Mouse (Mus musculus) layer of hippocampus, adult 2 months (tissue): ENCODE measurements around the gene Spint2. TPM values are rescaled to one million over a fixed set of nuclear protein-coding genes. Genes with fewer than 3 reads are reported as not detected.
"Not testable (repeated sequence)": the region's sequence is repeated elsewhere in the genome, so short reads cannot be mapped to it uniquely, and the experiment has no call there.

Source experiments
- DNase-seq, 2 experiments: peaks; one replicate each; pipeline ENCODE4 v3.0.0; 2022; ENCODE audit warnings: low spot score in 2 of 2
- H3K27ac ChIP-seq: fragments of 200-600 bp; 2 replicates; pipeline ENCODE4 v1.8.1; 2022
- H3K4me3 ChIP-seq: fragments of 200-600 bp; 2 replicates; pipeline ENCODE4 v1.8.1; 2022; ENCODE audit warnings: mild to moderate bottlenecking
- CTCF ChIP-seq: fragments of 200-600 bp; conservative IDR thresholded peaks from 2 replicates; pipeline ENCODE4 v1.8.1; 2022; ENCODE audit warnings: antibody characterized with exemption, mild to moderate bottlenecking, moderate library complexity
- total RNA-seq, 2 experiments: library from RNA; stranded (reverse); gene quantifications; 2 replicates each; pipeline ENCODE4 v1.2.3; 2021

Spint2 gene
- total RNA-seq, 2 experiments from 2014 or later: 18.3 to 21.7 TPM

DNA sequence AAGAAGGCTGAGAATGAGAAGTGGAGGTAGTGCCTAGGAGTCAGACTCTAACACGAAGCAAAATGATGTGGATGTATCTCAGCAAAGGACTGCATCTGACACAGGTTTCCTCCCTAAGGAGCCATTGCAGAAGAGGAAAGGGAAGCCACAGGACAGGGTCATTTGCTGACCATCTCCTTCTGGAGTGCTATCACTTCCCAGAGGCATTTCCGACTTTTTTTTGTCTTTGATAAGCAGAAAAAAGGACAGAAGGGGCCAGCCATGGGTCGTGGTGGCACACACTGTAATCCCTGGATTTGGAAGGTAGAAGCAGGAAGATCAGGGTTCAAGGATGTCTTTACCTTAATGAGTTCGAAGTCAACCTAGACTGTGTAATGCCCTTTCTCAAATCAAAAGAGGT lies 45.1 kb downstream of the Spint2 start:
- DNase-seq: no peak
- no peak overlapping the region for H3K4me3 ChIP-seq
- no peak for TF ChIP-seq CTCF
- H3K27ac ChIP-seq: no peak overlapping the region

DNA sequence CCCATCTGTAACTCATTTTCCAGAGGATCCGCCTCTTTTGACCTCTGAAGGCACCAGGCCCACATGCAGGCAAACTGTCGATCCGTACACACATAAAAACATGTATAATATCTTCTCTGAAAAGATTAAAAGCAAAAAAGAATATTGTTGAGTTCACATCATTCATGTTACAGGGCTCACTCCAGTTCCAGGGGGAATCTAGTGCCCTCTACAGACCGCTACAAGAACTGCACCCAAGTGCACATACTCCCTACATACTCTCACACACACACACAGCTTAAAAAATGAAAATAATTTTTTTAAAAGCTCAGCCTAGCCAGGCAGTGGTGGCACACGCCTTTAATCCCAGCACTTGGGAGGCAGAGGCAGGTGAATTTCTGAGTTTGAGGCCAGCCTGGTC lies 47.1 kb downstream of the Spint2 start:
- Histone ChIP-seq H3K27ac (no peak overlapping the region), H3K4me3 (no peak overlapping the region)
- no peak for DNase-seq
- TF ChIP-seq CTCF: peak; percentile 67

GRCm38 (mm10) chr7:29233745-29234144 lies 48.0 kb downstream of the Spint2 start:
- TF ChIP-seq CTCF: no peak
- H3K4me3 ChIP-seq: no peak overlapping the region
- H3K27ac ChIP-seq: no peak overlapping the region; the same call in 1 of the 2 replicates
- DNase-seq: peak; percentile 32 to 42

DNA sequence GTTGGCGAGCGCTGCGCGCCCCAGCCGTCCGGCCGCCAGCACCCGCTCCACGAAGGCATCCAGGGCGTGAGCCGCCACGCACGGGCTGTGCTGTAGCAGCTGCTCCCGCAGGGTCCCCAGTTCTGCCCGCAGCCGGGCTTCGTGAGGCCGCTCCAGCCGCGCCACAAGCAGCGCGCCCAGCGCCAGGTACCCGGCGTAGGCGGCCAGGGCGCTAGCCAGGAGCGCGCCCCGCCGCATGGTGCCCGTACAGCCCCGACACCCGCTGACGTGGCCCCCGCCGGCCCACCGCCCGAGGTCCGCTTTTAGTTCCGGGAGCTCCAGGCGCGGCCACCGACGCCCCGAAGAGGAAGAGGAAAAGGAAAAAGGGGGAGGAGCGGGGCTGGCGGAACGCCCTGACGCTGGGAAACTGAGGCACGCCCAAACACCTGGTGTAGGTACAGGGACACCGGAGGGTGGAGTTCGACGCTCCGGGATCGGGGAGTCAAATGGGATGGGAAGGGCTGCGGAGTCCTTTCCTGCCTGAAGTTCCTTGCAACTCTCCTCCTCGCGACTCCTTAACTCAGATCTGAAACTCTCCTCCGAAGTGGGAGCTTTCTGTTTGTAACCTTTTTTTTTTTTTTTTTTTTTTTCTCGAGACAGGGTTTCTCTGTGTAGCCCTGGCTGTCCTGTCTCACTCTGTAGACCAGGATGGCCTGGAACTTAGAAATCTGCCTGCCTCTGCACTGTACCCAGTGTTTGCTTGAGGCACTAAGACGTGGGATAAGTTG lies 49.3 kb downstream of the Spint2 start, which contains the start of gene Kcnk6:
TSS of gene Kcnk6 (minus strand) at position 269 of the 767 bp plus-strand sequence.
- DNase-seq: peak; percentile 26 to 32
- Histone ChIP-seq H3K27ac (peak within 1 kb of the TSS; percentile 78), H3K4me3 (peak within 1 kb of the TSS; percentile 59)
- no peak for TF ChIP-seq CTCF

GRCm38 (mm10) chr7:29231517-29231916 lies 50.2 kb downstream of the Spint2 start:
- Histone ChIP-seq H3K27ac (peak overlapping the region; percentile 78), H3K4me3 (peak overlapping the region; percentile 59; the same call in 1 of the 2 replicates)
- TF ChIP-seq CTCF: no peak
- no peak for DNase-seq

GRCm38 (mm10) chr7:29230560-29230959 lies 51.2 kb downstream of the Spint2 start:
- DNase-seq: no peak
- no peak for TF ChIP-seq CTCF
- Histone ChIP-seq H3K27ac (no peak overlapping the region), H3K4me3 (no peak overlapping the region)

DNA sequence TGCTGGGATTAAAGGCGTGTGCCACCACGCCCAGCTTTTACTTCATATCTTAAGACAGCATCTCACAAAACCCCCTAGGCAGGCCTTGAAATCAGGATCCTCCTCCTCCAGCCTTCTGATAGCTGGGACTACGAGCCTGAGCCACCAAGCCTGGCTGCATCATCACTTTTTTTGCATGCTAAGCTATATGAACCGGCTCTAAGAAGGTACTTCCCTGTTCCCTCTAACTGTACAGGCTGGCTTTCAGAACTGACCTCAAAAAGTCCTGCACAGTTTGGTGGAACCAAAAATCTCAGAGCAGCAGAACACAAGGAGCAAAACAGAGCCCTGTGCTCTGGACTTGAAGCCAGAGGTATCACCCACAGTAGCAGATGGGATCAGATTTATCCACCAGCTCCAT lies 53.5 kb downstream of the Spint2 start:
- no peak overlapping the region for H3K27ac ChIP-seq
- no peak overlapping the region for H3K4me3 ChIP-seq
- TF ChIP-seq CTCF: no peak
- no peak for DNase-seq

- 0 out of 2 replicates have a peak overlapping the region, but pooled peaks have one; percentile 39 for H3K27ac ChIP-seq
- no peak for TF ChIP-seq CTCF
- no peak for DNase-seq
- H3K4me3 ChIP-seq: no peak overlapping the region; the same call in 1 of the 2 replicates
Measured at GRCm38 (mm10) chr7:29225520-29225919, 56.2 kb downstream of the Spint2 start.

- Histone ChIP-seq H3K27ac (0 out of 2 replicates have a peak overlapping the region, but pooled peaks have one; percentile 39), H3K4me3 (no peak overlapping the region; the same call in 1 of the 2 replicates)
- TF ChIP-seq CTCF: no peak
- peak in 1 of 2 experiments; percentile 17 for DNase-seq
Measured at GRCm38 (mm10) chr7:29224756-29225394, 56.8 kb downstream of the Spint2 start.

DNA sequence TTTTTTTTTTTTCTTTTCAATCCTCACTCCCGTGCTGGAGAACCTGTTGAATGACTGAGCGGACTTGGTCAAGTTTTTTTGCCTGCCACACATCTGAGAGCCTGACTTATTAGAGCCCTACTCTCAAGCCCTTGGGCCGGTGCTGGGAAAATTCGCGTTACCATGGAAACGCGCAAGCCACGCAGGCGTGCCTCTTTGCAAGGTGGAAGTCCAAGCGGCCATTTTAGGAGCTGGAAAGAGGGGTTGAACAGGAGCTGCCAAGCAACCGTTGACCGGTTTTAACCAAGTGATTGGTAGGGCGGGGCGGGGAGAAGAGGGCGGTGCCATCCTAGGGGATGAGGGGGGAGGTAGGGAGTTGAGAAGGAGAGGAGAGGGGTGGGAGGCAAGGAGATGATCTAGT lies 66.9 kb downstream of the Spint2 start:
- DNase-seq: no peak
- Histone ChIP-seq H3K27ac (no peak overlapping the region), H3K4me3 (no peak overlapping the region)
- TF ChIP-seq CTCF: no peak

GRCm38 (mm10) chr7:29214236-29214635 lies 67.5 kb downstream of the Spint2 start:
- Histone ChIP-seq H3K4me3 (no peak overlapping the region), H3K27ac (no peak overlapping the region)
- no peak for TF ChIP-seq CTCF
- DNase-seq: no peak

- no peak for TF ChIP-seq CTCF
- Histone ChIP-seq H3K4me3 (no peak within 1 kb of the TSS; the same call in 1 of the 2 replicates), H3K27ac (no peak within 1 kb of the TSS)
- DNase-seq: no peak
Measured at GRCm38 (mm10) chr7:29213675-29214082, 68.0 kb downstream of the Spint2 start, which contains the start of gene Catsperg1. Gene Catsperg1 (minus strand): TSS chr7:29214035.

GRCm38 (mm10) chr7:29212775-29213560 lies 68.7 kb downstream of the Spint2 start:
- not testable (repeated sequence) for DNase-seq, H3K27ac ChIP-seq, H3K4me3 ChIP-seq
